Mouse (Mus musculus): ENCODE results near the gene Paxx. TPM values are rescaled to one million over a fixed set of nuclear protein-coding genes. Genes with fewer than 3 reads are reported as not detected.

The Paxx gene
- polyA plus RNA-seq, 1 experiment = 196 TPM

DNA sequence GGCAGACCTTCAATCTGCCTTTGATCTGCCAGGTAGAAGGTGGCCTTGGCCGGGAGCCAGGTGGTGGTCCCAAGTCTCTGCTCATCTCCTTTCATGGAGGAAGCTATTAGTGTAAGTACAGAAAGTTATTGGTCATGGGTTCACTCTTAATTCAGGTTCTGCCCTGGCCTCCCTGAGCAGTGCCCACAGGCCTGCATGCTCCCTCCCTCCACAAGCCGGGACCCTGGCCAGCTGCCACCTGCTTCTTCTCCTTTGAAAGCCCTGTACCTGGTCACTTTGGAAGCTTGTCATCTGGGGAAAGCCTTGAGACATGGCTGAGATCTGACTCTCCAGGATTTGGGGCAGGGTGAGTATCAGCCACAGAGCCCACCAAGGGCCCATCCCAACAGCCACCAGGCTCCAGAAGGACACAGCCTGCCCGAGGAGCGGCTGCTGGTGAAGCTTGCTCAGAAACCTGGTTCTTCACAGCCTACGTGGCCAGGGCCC, 32.6 kb upstream of the Paxx start, which contains the start of gene Lcn12:
Gene Lcn12, minus strand, starts transcription at position 436 of the 486 bp plus-strand sequence.
- Histone ChIP-seq H3K27me3 (ENCODE audit: control insufficient read depth, insufficient read depth, low read length) (no peaks in the 10 kb centered on the region), H3K27ac (ENCODE audit: insufficient read depth, low read length) (0 out of 2 replicates have a peak within 1 kb of the TSS, but pooled peaks have one; percentile 4), H3K4me3 (replicated peaks; ENCODE audit: insufficient read depth, low read depth, low read length) (no peak within 1 kb of the TSS), H3K4me1 (ENCODE audit: control insufficient read depth, insufficient read depth, low read length) (peaks cover 34% of the 10 kb centered on the region)
- peak; percentile 81 to 82 for DNase-seq
- 32% methylated on average over 5 of the region's 5 CpGs for WGBS
- TF ChIP-seq CTCF (IDR thresholded peaks at IDR 0.05; ENCODE audit: borderline replicate concordance, insufficient read depth, low read depth, low read length) = no peak
- TF ChIP-seq POLR2A (IDR thresholded peaks at IDR 0.05; ENCODE audit: borderline replicate concordance, insufficient read depth, low read length) = no peak

DNA sequence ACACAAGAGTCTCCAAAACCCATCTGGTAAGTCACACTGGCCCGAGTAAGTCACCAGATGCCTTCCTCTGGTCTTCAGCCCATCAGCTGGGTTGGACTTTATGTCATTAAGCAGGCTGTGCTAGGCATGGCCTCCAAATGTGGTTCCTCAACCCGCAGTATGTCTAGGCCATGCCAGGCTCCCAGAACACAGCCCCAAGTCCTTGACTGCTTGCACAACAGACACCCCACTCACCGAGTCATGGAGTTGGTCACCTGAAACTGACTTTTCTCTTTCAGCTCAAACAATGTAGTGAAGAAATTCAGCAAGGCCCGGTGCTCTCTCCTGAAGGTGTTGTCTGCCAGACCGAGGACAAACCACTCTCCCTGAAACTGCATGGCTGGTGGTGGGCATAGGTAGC, 32.1 kb upstream of the Paxx start:
- Histone ChIP-seq H3K27me3 (ENCODE audit: control insufficient read depth, insufficient read depth, low read length) (no peaks in the 10 kb centered on the region), H3K4me3 (replicated peaks; ENCODE audit: insufficient read depth, low read depth, low read length) (no peak overlapping the region), H3K27ac (ENCODE audit: insufficient read depth, low read length) (0 out of 2 replicates have a peak overlapping the region, but pooled peaks have one; percentile 4), H3K4me1 (ENCODE audit: control insufficient read depth, insufficient read depth, low read length) (peaks cover 39% of the 10 kb centered on the region)
- DNase-seq = peak in 1 of 2 experiments; percentile 29
- TF ChIP-seq CTCF (IDR thresholded peaks at IDR 0.05; ENCODE audit: borderline replicate concordance, insufficient read depth, low read depth, low read length) (no peak), POLR2A (IDR thresholded peaks at IDR 0.05; ENCODE audit: borderline replicate concordance, insufficient read depth, low read length) (no peak)
- 79% methylated on average over 5 of the region's 5 CpGs for WGBS

DNA sequence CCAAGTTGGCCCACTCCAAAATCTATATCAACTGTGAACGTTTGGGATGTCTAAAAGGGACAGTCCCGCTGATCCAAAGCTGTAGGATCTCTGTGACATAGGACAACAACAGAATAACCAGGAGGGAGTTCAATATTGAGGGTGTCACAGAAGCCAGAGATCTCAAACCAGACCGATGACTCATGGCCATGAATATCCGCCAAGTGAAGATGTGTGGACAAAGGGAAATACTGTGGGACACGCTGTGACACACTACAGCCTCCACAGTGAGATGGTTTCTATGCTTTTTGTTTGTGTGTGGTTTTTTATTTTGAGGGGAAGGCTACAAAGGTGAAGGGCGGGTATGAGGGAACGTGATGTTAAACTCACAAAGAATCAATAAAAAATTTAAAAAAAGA, 27.8 kb upstream of the Paxx start:
- DNase-seq = peak; percentile 70 to 87
- Histone ChIP-seq H3K4me1 (ENCODE audit: control insufficient read depth, insufficient read depth, low read length) (peaks cover 65% of the 10 kb centered on the region), H3K4me3 (replicated peaks; ENCODE audit: insufficient read depth, low read depth, low read length) (no peak overlapping the region), H3K27ac (ENCODE audit: insufficient read depth, low read length) (peak overlapping the region; percentile 81), H3K27me3 (ENCODE audit: control insufficient read depth, insufficient read depth, low read length) (no peaks in the 10 kb centered on the region)
- 26% methylated on average over 7 of the region's 7 CpGs for WGBS
- TF ChIP-seq POLR2A (IDR thresholded peaks at IDR 0.05; ENCODE audit: borderline replicate concordance, insufficient read depth, low read length) (no peak), CTCF (IDR thresholded peaks at IDR 0.05; ENCODE audit: borderline replicate concordance, insufficient read depth, low read depth, low read length) (no peak)

DNA sequence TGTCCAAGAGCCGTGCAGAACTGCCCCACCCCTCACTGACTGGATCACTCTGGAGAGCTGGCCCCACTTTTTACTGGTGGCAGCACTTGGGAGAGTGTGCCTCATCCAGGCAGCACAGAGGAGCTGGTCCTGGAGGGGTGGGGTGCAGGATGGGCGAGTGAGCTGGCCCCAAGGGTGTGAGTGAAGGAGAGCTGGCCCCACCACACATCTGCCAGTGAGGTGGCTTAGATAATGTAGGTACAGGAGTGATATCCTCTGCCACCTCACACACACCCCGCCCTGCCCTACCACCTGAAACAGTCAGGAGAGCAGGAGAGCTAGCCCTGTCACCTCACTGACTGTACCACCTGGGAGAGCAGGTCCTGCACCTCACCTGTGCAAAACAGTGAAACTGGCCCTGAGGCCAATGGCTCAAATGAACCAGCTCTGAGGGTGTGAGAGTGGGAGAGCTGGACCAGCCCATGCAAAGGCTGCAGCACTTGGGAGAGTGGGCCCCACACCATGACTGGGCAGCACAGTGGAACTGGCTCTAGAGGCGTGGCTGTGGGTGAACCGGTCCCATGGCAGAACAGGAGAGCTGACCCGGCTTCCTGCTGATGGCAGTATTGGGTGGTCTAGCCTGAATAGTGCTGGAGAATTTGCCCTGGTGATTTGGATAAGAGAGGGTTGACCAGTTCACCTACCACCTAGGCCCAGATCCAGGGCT, 27.2 kb upstream of the Paxx start:
- Histone ChIP-seq H3K4me3 (replicated peaks; ENCODE audit: insufficient read depth, low read depth, low read length) (no peak overlapping the region), H3K27ac (ENCODE audit: insufficient read depth, low read length) (peak overlapping the region; percentile 81), H3K4me1 (ENCODE audit: control insufficient read depth, insufficient read depth, low read length) (peaks cover 65% of the 10 kb centered on the region), H3K27me3 (ENCODE audit: control insufficient read depth, insufficient read depth, low read length) (no peaks in the 10 kb centered on the region)
- no peak for DNase-seq
- no peak for TF ChIP-seq CTCF (IDR thresholded peaks at IDR 0.05; ENCODE audit: borderline replicate concordance, insufficient read depth, low read depth, low read length)
- TF ChIP-seq POLR2A (IDR thresholded peaks at IDR 0.05; ENCODE audit: borderline replicate concordance, insufficient read depth, low read length) = no peak
- WGBS = 77% methylated on average over 6 of the region's 6 CpGs

DNA sequence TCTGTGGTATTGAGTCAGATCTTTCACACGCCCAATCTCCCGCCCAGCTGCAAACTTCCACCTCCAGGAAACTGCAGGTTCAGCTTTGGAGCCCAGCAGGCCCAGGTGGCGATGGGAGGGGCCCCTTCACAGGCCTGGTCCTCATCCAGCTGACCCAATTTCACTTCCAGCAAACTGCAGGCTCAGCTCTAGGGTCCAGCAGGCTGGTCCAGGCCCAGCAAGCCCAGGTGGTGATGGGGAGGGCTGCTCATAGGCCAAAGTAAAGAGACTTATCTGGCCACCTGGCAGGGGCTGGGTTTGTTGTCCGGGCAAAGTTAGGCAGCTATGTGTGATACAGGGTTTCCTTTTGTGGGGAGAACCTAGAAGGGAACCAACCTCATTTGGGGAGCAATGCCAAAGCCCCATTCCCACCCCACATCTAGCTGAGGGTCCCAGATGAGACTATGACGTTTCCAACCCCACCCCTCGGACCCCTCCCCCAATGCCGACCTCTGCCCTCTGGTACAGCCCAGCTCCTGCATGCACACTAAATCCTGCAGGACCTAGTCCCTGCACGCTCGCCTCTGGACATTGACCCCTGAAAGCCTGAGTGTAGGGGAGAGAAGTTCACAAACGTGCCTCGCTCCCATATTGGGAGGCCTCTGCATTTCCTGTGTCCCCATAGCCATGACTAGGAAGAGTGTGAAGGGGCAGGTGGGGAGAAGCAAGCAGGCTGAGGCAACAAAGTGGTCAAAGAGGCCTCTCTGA, 24.2 kb upstream of the Paxx start:
- 30% methylated on average over 11 of the region's 11 CpGs for WGBS
- peak; percentile 95 to 98 for DNase-seq

DNA sequence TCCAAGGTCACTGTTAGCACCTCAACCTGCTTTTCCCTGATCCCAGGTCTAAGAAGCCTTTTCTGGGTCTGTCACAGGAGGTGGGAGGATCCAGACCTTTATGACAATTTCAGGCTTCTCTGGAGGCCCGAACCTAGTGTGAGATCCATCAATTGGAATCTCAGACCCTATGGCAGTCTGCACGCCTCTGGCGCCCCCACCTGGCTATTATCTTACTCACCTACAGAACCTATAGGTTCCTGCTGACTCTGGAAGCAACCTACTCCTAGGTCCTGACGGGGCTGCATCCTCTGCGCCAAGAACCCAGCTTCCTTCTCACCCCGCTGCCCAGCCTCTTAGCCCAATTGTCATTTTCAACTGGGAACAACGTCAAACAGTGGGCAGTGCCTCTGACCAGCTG, 22.1 kb upstream of the Paxx start:
- WGBS = 30% methylated on average over 7 of the region's 7 CpGs
- Histone ChIP-seq H3K27me3 (ENCODE audit: control insufficient read depth, insufficient read depth, low read length) (no peaks in the 10 kb centered on the region), H3K27ac (ENCODE audit: insufficient read depth, low read length) (peak overlapping the region; percentile 36), H3K4me3 (replicated peaks; ENCODE audit: insufficient read depth, low read depth, low read length) (no peak overlapping the region), H3K4me1 (ENCODE audit: control insufficient read depth, insufficient read depth, low read length) (peaks cover 54% of the 10 kb centered on the region)
- TF ChIP-seq CTCF (IDR thresholded peaks at IDR 0.05; ENCODE audit: borderline replicate concordance, insufficient read depth, low read depth, low read length) (peak; percentile 68), POLR2A (IDR thresholded peaks at IDR 0.05; ENCODE audit: borderline replicate concordance, insufficient read depth, low read length) (no peak)
- DNase-seq = peak; percentile 69 to 73

More for the DNA sequence above, 24.2 kb upstream of the Paxx start:
- Histone ChIP-seq H3K27me3 (ENCODE audit: control insufficient read depth, insufficient read depth, low read length) (no peaks in the 10 kb centered on the region), H3K27ac (ENCODE audit: insufficient read depth, low read length) (peak overlapping the region; percentile 93), H3K4me1 (ENCODE audit: control insufficient read depth, insufficient read depth, low read length) (peaks cover 62% of the 10 kb centered on the region), H3K4me3 (replicated peaks; ENCODE audit: insufficient read depth, low read depth, low read length) (no peak overlapping the region)
- TF ChIP-seq CTCF (IDR thresholded peaks at IDR 0.05; ENCODE audit: borderline replicate concordance, insufficient read depth, low read depth, low read length) (no peak), POLR2A (IDR thresholded peaks at IDR 0.05; ENCODE audit: borderline replicate concordance, insufficient read depth, low read length) (no peak)

DNA sequence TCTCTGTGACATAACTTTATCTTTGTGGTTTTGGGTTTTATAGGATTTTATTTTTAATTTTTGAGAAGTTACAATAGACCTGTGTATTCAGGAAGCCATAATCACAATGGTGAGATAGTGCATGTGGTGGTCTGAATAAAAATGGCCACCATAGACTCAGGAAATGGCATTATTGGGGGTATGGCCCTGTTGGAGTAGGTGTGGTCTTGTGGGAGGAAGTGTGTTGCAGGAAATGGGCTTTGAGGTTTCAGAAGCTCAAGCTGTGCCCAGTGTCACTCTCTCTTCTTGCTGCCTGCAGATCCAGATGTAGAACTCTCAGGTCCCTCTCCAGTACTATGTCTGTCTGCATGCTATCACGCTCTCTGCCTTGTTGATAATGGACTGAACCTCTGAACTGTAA, 19.6 kb upstream of the Paxx start:
- WGBS = 93% methylated on average over 1 of the region's 1 CpGs
- no peak for TF ChIP-seq POLR2A (IDR thresholded peaks at IDR 0.05; ENCODE audit: borderline replicate concordance, insufficient read depth, low read length)
- no peak for TF ChIP-seq CTCF (IDR thresholded peaks at IDR 0.05; ENCODE audit: borderline replicate concordance, insufficient read depth, low read depth, low read length)
- no peaks in the 10 kb centered on the region for H3K27me3 ChIP-seq (ENCODE audit: control insufficient read depth, insufficient read depth, low read length)
- H3K4me1 ChIP-seq (ENCODE audit: control insufficient read depth, insufficient read depth, low read length) = peaks cover 58% of the 10 kb centered on the region
- no peak overlapping the region for H3K4me3 ChIP-seq (replicated peaks; ENCODE audit: insufficient read depth, low read depth, low read length)
- no peak for DNase-seq
- H3K27ac ChIP-seq (ENCODE audit: insufficient read depth, low read length) = no peak overlapping the region

Measured in cerebellum, adult 2 months (tissue).